Mouse (Mus musculus) limb, embryonic 10.5 days (tissue): Measurements from ENCODE around the gene Dhx36. TPM values are rescaled to one million over a fixed set of nuclear protein-coding genes. Genes with fewer than 3 reads are reported as not detected.

Source experiments
- polyA plus RNA-seq: library from polyadenylated mRNA; unstranded; fragments of >200 nt; fragmentation: Nextera tagmentation; extraction: Ambion mirVana; gene quantifications from 2 replicates; pipeline ENCODE4 v1.2.1, GENCODE M21; 2016

Gene Dhx36
- polyA plus RNA-seq, 1 experiment from 2014 or later = 37.3 TPM

Other genes starting within 250 kb of the Dhx36 start
- 3.1 and 4.9 TPM in 2 replicates for gene Arhgef26, start 168.7 kb downstream of the Dhx36 start, polyA plus RNA-seq
- gene Gpr149, start 98.1 kb upstream of the Dhx36 start, polyA plus RNA-seq = not detected in 2 replicates